In the genomic region with DNA sequence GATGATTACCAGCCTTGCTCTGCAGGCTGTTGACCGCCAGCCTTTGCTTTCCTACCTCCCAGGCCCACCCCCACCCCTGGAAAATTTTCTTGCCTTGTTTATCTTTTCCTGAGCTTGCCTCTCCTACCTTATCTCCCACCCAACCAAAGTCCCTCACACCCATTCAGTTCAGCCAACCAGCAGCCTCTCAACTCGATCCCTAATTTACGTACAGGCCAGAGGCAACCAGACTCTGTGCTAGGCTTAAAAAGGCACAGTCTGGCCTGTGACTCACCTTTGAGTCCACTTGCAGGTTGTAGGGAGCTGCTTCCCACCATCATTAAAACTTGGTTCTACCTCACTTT, we compare ENCODE assay signal across 21 mouse cellular contexts. TPM values are rescaled to one million over a fixed set of nuclear protein-coding genes. Genes with fewer than 3 reads are reported as not detected.
A peak's percentile ranks its signal among the peaks of the same experiment; 100 is the strongest.
DNase-seq lines count a peak whose midpoint lies in the region; ATAC-seq and TF ChIP-seq lines count a peak whose summit lies in the region.
"Had no signal": no experiment of that assay in that cellular context is flagged by ENCODE, and none has a peak within 500 bp of the region (broad histone marks: within the 10 kb centered on the region; RNA-seq: fewer than 3 reads in every experiment).

No protein-coding gene starts in this region.

- H3K36me3 ChIP-seq in heart, embryonic 12.5 days, result no peaks in the 10 kb centered on the region
- H3K36me3 ChIP-seq in erythroblast, embryonic 14.5 days (ENCODE audit: control insufficient read depth), result peaks cover 2% of the 10 kb centered on the region; the same call in 1 of the 2 replicates
- H3K36me3 ChIP-seq in liver, embryonic 14.5 days (replicated peaks; ENCODE audit: control insufficient read depth, insufficient read depth, low read depth), result no peaks in the 10 kb centered on the region
- no peaks in the 10 kb centered on the region for H3K36me3 ChIP-seq in stomach, embryonic 16.5 days (ENCODE audit: control insufficient read depth, insufficient read depth, low read length)
- H3K36me3 ChIP-seq in forebrain, embryonic 15.5 days, result no peaks in the 10 kb centered on the region
- H3K36me3 ChIP-seq: limb, embryonic 13.5 days had no signal

- no peak for TF ChIP-seq EP300 in liver, embryonic 14.5 days (IDR thresholded peaks at IDR 0.05; ENCODE audit: low read depth)

- TF ChIP-seq CTCF in liver, embryonic 14.5 days (IDR thresholded peaks at IDR 0.05; ENCODE audit: low read depth), result no peak

- no peaks in the 10 kb centered on the region for H3K27me3 ChIP-seq in heart, embryonic 12.5 days (replicated peaks)
- no peaks in the 10 kb centered on the region for H3K27me3 ChIP-seq in erythroblast, embryonic 14.5 days (ENCODE audit: control insufficient read depth)
- H3K27me3 ChIP-seq in liver, embryonic 14.5 days (ENCODE audit: control insufficient read depth, insufficient read depth, low read length), result no peaks in the 10 kb centered on the region
- no peaks in the 10 kb centered on the region for H3K27me3 ChIP-seq in stomach, embryonic 16.5 days (ENCODE audit: control insufficient read depth, insufficient read depth, low read length)
- no peaks in the 10 kb centered on the region for H3K27me3 ChIP-seq in forebrain, embryonic 15.5 days
- H3K27me3 ChIP-seq: CH12.LX; limb, embryonic 13.5 days had no signal

- H3K4me2 ChIP-seq in heart, embryonic 12.5 days, result 0 out of 2 replicates have a peak overlapping the region, but pooled peaks have one; percentile 1
- peak overlapping the region; percentile 52 for H3K4me2 ChIP-seq in liver, embryonic 14.5 days (ENCODE audit: low read depth)
- no peak overlapping the region for H3K4me2 ChIP-seq in stomach, embryonic 16.5 days (ENCODE audit: low read depth, low read length)
- no peak overlapping the region for H3K4me2 ChIP-seq in forebrain, embryonic 15.5 days (replicated peaks)
- H3K4me2 ChIP-seq: hindbrain, embryonic 14.5 days; limb, embryonic 13.5 days had no signal

- DNase-seq in heart, adult 8-10 months (ENCODE audit: low spot score), result no peak
- DNase-seq in liver, embryonic 14.5 days (ENCODE audit: low read depth in 3 of 3, low spot score in 3 of 3), result peak in 1 of 3 experiments; percentile 60
- DNase-seq in gastrocnemius, adult 8-10 months (ENCODE audit: low spot score in 2 of 2), result no peak
- DNase-seq in layer of hippocampus, postnatal 36 days, result no peak
- DNase-seq: adrenal gland, adult 8-10 months; cerebellum, adult 9-10 months; gastrocnemius, postnatal 10 days; heart, adult 18-20 months; heart, postnatal 14 days; kidney, adult 2 months; kidney, postnatal 25 days; right cerebral cortex, adult 18-20 months had no signal

- no peaks in the 10 kb centered on the region for H3K9me3 ChIP-seq in heart, embryonic 12.5 days (replicated peaks)
- H3K9me3 ChIP-seq in erythroblast, embryonic 14.5 days (ENCODE audit: control insufficient read depth, low read length), result no peaks in the 10 kb centered on the region
- no peaks in the 10 kb centered on the region for H3K9me3 ChIP-seq in liver, embryonic 14.5 days (ENCODE audit: control insufficient read depth, low read length)
- H3K9me3 ChIP-seq in stomach, embryonic 16.5 days (replicated peaks; ENCODE audit: control insufficient read depth, low read length), result no peaks in the 10 kb centered on the region
- no peaks in the 10 kb centered on the region for H3K9me3 ChIP-seq in forebrain, embryonic 15.5 days

- no peak overlapping the region for H3K9ac ChIP-seq in heart, embryonic 12.5 days
- H3K9ac ChIP-seq in liver, embryonic 14.5 days (replicated peaks), result peak overlapping the region; percentile 24
- H3K9ac ChIP-seq in stomach, embryonic 16.5 days (ENCODE audit: low read length), result no peak overlapping the region
- no peak overlapping the region for H3K9ac ChIP-seq in forebrain, embryonic 15.5 days (replicated peaks)
- H3K9ac ChIP-seq: hindbrain, embryonic 14.5 days; limb, embryonic 13.5 days had no signal

- peak; percentile 84 for ATAC-seq in heart, embryonic 12.5 days (ENCODE audit: insufficient number of reproducible peaks, low FRiP score)
- ATAC-seq in liver, embryonic 14.5 days (ENCODE audit: insufficient read depth), result peak; percentile 95
- peak; percentile 68 for ATAC-seq in stomach, embryonic 16.5 days (ENCODE audit: insufficient read depth, low FRiP score)
- ATAC-seq in forebrain, embryonic 15.5 days (replicated peaks), result no peak
- ATAC-seq: forebrain, embryonic 14.5 days; midbrain, embryonic 16.5 days had no signal

- no peak overlapping the region for H3K4me3 ChIP-seq in heart, embryonic 12.5 days
- H3K4me3 ChIP-seq in erythroblast, embryonic 14.5 days (replicated peaks), result peak overlapping the region; percentile 6
- H3K4me3 ChIP-seq in liver, embryonic 14.5 days (ENCODE audit: insufficient read depth in 1 of 2, low read depth in 2 of 2, low read length in 2 of 2), result no peak overlapping the region
- no peak overlapping the region for H3K4me3 ChIP-seq in stomach, embryonic 16.5 days (replicated peaks; ENCODE audit: low read length)
- H3K4me3 ChIP-seq in forebrain, embryonic 15.5 days, result no peak overlapping the region
- H3K4me3 ChIP-seq: limb, embryonic 13.5 days had no signal

- H3K4me1 ChIP-seq in heart, embryonic 12.5 days (replicated peaks), result peaks cover 15% of the 10 kb centered on the region
- peaks cover 40% of the 10 kb centered on the region for H3K4me1 ChIP-seq in erythroblast, embryonic 14.5 days (ENCODE audit: control insufficient read depth)
- H3K4me1 ChIP-seq in liver, embryonic 14.5 days (replicated peaks; ENCODE audit: control insufficient read depth in 2 of 2, insufficient read depth in 2 of 2, low read length in 1 of 2), result peaks cover 25 to 30% of the 10 kb centered on the region in 2 experiments
- peaks cover 10% of the 10 kb centered on the region; the same call in 1 of the 2 replicates for H3K4me1 ChIP-seq in stomach, embryonic 16.5 days (ENCODE audit: control insufficient read depth, insufficient read depth, low read length)
- H3K4me1 ChIP-seq in forebrain, embryonic 15.5 days, result no peaks in the 10 kb centered on the region

- WGBS in heart, embryonic 12.5 days, result 24% methylated on average over 3 of the region's 3 CpGs
- 13% methylated on average over 3 of the region's 3 CpGs for WGBS in liver, embryonic 14.5 days (ENCODE audit: insufficient replicate concordance)
- WGBS in stomach, embryonic 16.5 days, result 54% methylated on average over 3 of the region's 3 CpGs
- 83% methylated on average over 3 of the region's 3 CpGs for WGBS in forebrain, embryonic 15.5 days

- H3K27ac ChIP-seq in heart, embryonic 12.5 days (ENCODE audit: poor library complexity, severe bottlenecking), result peak overlapping the region; percentile 63
- H3K27ac ChIP-seq in liver, embryonic 14.5 days, result peak overlapping the region; percentile 80
- peak overlapping the region; percentile 42; the same call in 1 of the 2 replicates for H3K27ac ChIP-seq in stomach, embryonic 16.5 days (ENCODE audit: low read length)
- no peak overlapping the region for H3K27ac ChIP-seq in forebrain, embryonic 15.5 days (replicated peaks)
- H3K27ac ChIP-seq: hindbrain, embryonic 14.5 days; limb, embryonic 13.5 days had no signal

RNA-seq across cellular contexts. Expression of a gene that starts 18.5 kb away (rescaled TPM):
- 13.4 and 14.5 TPM in 2 replicates for polyA plus RNA-seq in heart, embryonic 12.5 days (2016; fragmentation: Nextera tagmentation; extraction: Ambion mirVana)
- 10 to 100 TPM; 16.2 to 28.4 (median 19.5) TPM for total RNA-seq in heart, adult 8-10 months (2022)
- polyA plus RNA-seq in erythroblast, embryonic 14.5 days (2012), result 28.5 and 33.1 TPM in 2 replicates
- 234 and 235 TPM in 2 replicates for polyA plus RNA-seq in liver, embryonic 14.5 days (2012; rRNA removed)
- 30.1 and 36.4 TPM in 2 replicates for polyA plus RNA-seq in liver, embryonic 14.5 days (2014; fragmentation: Nextera tagmentation; extraction: Ambion mirVana)
- 12.6 and 13.6 TPM in 2 replicates for polyA plus RNA-seq in stomach, embryonic 16.5 days (2015; fragmentation: Nextera tagmentation; extraction: Ambion mirVana)
- polyA plus RNA-seq in forebrain, embryonic 15.5 days (2015; fragmentation: Nextera tagmentation; extraction: Ambion mirVana), result 14.3 and 15.1 TPM in 2 replicates
- total RNA-seq in gastrocnemius, adult 8-10 months (2022), result 10 to 100 TPM; 11.9 to 14.3 (median 12.7) TPM
- total RNA-seq in layer of hippocampus, postnatal 36 days (2021), result 100 to 1,000 TPM; 131 to 145 TPM

RNA-seq across cellular contexts. Expression of a gene that starts 33.2 kb away (rescaled TPM):
- polyA plus RNA-seq in heart, embryonic 12.5 days (2016; fragmentation: Nextera tagmentation; extraction: Ambion mirVana), result 459 and 490 TPM in 2 replicates
- total RNA-seq in heart, adult 8-10 months (2022), result 100 to 1,000 TPM; 305 to 381 (median 333) TPM
- 40.9 and 83.1 TPM in 2 replicates for polyA plus RNA-seq in erythroblast, embryonic 14.5 days (2012)
- 697 and 811 TPM in 2 replicates for polyA plus RNA-seq in liver, embryonic 14.5 days (2012; rRNA removed)
- polyA plus RNA-seq in liver, embryonic 14.5 days (2014; fragmentation: Nextera tagmentation; extraction: Ambion mirVana), result 661 and 668 TPM in 2 replicates
- 699 and 743 TPM in 2 replicates for polyA plus RNA-seq in stomach, embryonic 16.5 days (2015; fragmentation: Nextera tagmentation; extraction: Ambion mirVana)
- polyA plus RNA-seq in forebrain, embryonic 15.5 days (2015; fragmentation: Nextera tagmentation; extraction: Ambion mirVana), result 553 and 561 TPM in 2 replicates
- total RNA-seq in gastrocnemius, adult 8-10 months (2022), result 100 to 1,000 TPM; 272 to 331 (median 278) TPM
- 100 to 1,000 TPM; 250 to 259 TPM for total RNA-seq in layer of hippocampus, postnatal 36 days (2021)

RNA-seq across cellular contexts. Expression of a gene that starts 51.0 kb away (rescaled TPM):
- polyA plus RNA-seq in heart, embryonic 12.5 days (2016; fragmentation: Nextera tagmentation; extraction: Ambion mirVana), result 0.85 and 1.3 TPM in 2 replicates
- total RNA-seq in heart, adult 8-10 months (2022), result not detected
- not detected in 2 replicates for polyA plus RNA-seq in erythroblast, embryonic 14.5 days (2012)
- 0.09 and 0.12 TPM in 2 replicates for polyA plus RNA-seq in liver, embryonic 14.5 days (2012; rRNA removed)
- polyA plus RNA-seq in liver, embryonic 14.5 days (2014; fragmentation: Nextera tagmentation; extraction: Ambion mirVana), result 0.09 and 0.38 TPM in 2 replicates
- polyA plus RNA-seq in stomach, embryonic 16.5 days (2015; fragmentation: Nextera tagmentation; extraction: Ambion mirVana), result 0.14 and 0.34 TPM in 2 replicates
- polyA plus RNA-seq in forebrain, embryonic 15.5 days (2015; fragmentation: Nextera tagmentation; extraction: Ambion mirVana), result 3.8 and 7.1 TPM in 2 replicates
- not detected for total RNA-seq in gastrocnemius, adult 8-10 months (2022)
- total RNA-seq in layer of hippocampus, postnatal 36 days (2021), result 1 to 10 TPM; 1.9 to 3.9 TPM
- total RNA-seq: CH12.LX; heart, adult 18-20 months had no signal

Comparison
In these comparisons a context has a peak if more than half of its experiments do, and no peak if none do; other contexts are left out.
1. H3K4me2 ChIP-seq: peak in heart, embryonic 12.5 days (single experiment) and liver, embryonic 14.5 days (single experiment); none in stomach, embryonic 16.5 days (single experiment) and forebrain, embryonic 15.5 days (single experiment).